Mouse (Mus musculus) cerebellum, adult 2 months (tissue): ENCODE measurements around the gene Gm49396.

Experiments
- CTCF ChIP-seq: fragments of 200-500 bp; IDR thresholded peaks from 2 replicates; pipeline ENCODE4 v1.5.1; 2011; ENCODE audit warnings: low read depth, mild to moderate bottlenecking, control low read depth, low read length, moderate library complexity, borderline replicate concordance; ENCODE audit not compliant: insufficient read depth
- POLR2A ChIP-seq: fragments of 200-500 bp; IDR thresholded peaks from 2 replicates; pipeline ENCODE4 v1.6.1; 2011; ENCODE audit warnings: low read length, control low read depth, borderline replicate concordance; ENCODE audit not compliant: insufficient read depth

- TF ChIP-seq CTCF (no peak), POLR2A (no peak)
These were observed 36.2 kb upstream of the Gm49396 start for GRCm38 (mm10) chr7:30526981-30527380.
